Mouse (Mus musculus) spleen, adult 2 months (tissue): ENCODE results near the gene Lenep. TPM values are rescaled to one million over a fixed set of nuclear protein-coding genes. Genes with fewer than 3 reads are reported as not detected.

Experiments
- DNase-seq, 2 experiments: peaks; one replicate each; pipeline versions ENCODE4 v3.0.0 to v3.0.0-alpha.2; 2012 to 2021; ENCODE audit warnings: low spot score in 2 of 2, low read depth in 1 of 2
- H3K27ac ChIP-seq: fragments of 200-500 bp; 2 replicates; pipeline ENCODE4 v1.5.1; 2012; ENCODE audit warnings: low read length, inconsistent platforms; ENCODE audit not compliant: insufficient read depth
- H3K27me3 ChIP-seq: fragments of 200-500 bp; 2 replicates; pipeline ENCODE4 v1.6.1; 2012; ENCODE audit warnings: mild to moderate bottlenecking, moderate library complexity, low read length, inconsistent platforms; ENCODE audit not compliant: control insufficient read depth, insufficient read depth
- H3K36me3 ChIP-seq: fragments of 200-500 bp; 2 replicates; pipeline ENCODE4 v1.6.1; 2012; ENCODE audit warnings: mild to moderate bottlenecking, low read length, inconsistent platforms; ENCODE audit not compliant: control insufficient read depth, insufficient read depth
- H3K4me1 ChIP-seq: fragments of 200-500 bp; 2 replicates; pipeline ENCODE4 v1.6.1; 2011; ENCODE audit warnings: inconsistent platforms; ENCODE audit not compliant: control insufficient read depth, insufficient read depth, insufficient read length
- H3K4me3 ChIP-seq: fragments of 200-500 bp; 2 replicates; pipeline ENCODE4 v1.5.1; 2011; ENCODE audit warnings: mild to moderate bottlenecking, inconsistent platforms; ENCODE audit not compliant: insufficient read depth, insufficient read length; ENCODE audit errors: extremely low read depth
- CTCF ChIP-seq: fragments of 200-500 bp; IDR thresholded peaks from 2 replicates; pipeline ENCODE4 v1.5.1; 2011; ENCODE audit warnings: mild to moderate bottlenecking, inconsistent platforms; ENCODE audit not compliant: insufficient read depth, insufficient read length, insufficient replicate concordance; ENCODE audit errors: extremely low read depth
- POLR2A ChIP-seq: fragments of 200-500 bp; IDR thresholded peaks from 2 replicates; pipeline ENCODE4 v1.6.1; 2011; ENCODE audit warnings: low read depth, low read length, inconsistent platforms
- WGBS: fragments of 180-500 bp; shearing (Covaris S2); methylation state at CpG from one replicate; pipeline ENCODE4 v1.1.7; 2018; 5-methylcytosine and 5-hydroxymethylcytosine counted together
- polyA plus RNA-seq: library from polyadenylated mRNA; depleted of rRNA; stranded (reverse); fragments of >200 nt; gene quantifications from 2 replicates; pipeline ENCODE4 v1.2.3, GENCODE M21; 2012

Lenep gene
- polyA plus RNA-seq, 1 experiment: 1.5 TPM

DNA sequence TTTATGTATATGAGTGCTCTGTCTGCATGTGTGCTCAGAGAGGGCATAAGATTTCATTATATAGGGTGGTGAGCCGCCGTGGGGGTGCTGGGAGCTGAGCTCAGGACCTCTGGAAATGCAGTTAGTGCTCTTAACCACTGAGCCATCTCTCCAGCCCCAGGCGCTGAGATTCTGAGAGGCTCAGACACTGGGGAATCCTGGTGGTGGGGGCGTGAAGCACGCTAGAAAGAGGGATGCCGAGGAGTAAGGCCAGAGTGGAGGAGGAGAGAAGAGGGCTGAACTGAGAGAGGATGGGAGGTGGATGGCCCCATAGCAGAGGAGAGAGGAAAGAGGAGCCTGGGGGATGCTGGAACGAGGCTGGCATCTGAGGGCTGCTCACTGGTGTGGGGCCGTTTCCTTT, 38.0 kb downstream of the Lenep start:
- no peaks in the 10 kb centered on the region for H3K36me3 ChIP-seq
- TF ChIP-seq POLR2A (no peak), CTCF (no peak)

GRCm38 (mm10) chr3:89361675-89362074, 40.9 kb downstream of the Lenep start, which contains the start of gene Dcst2:
Dcst2 (plus strand) TSS chr3:89361975.
- no peak within 1 kb of the TSS for H3K4me3 ChIP-seq
- TF ChIP-seq POLR2A (no peak), CTCF (no peak)
- DNase-seq: no peak
- H3K27ac ChIP-seq: no peak within 1 kb of the TSS
- H3K4me1 ChIP-seq: peaks cover 3% of the 10 kb centered on the region; the same call in 1 of the 2 replicates
- 85% methylated on average over 7 of the region's 7 CpGs for WGBS
- no peaks in the 10 kb centered on the region for H3K36me3 ChIP-seq
- no peaks in the 10 kb centered on the region for H3K27me3 ChIP-seq

More for the DNA sequence above, 38.0 kb downstream of the Lenep start:
- Histone ChIP-seq H3K4me3 (no peak overlapping the region), H3K27me3 (no peaks in the 10 kb centered on the region), H3K4me1 (peaks cover 3% of the 10 kb centered on the region; the same call in 1 of the 2 replicates), H3K27ac (no peak overlapping the region)
- no peak for DNase-seq
- WGBS: 85% methylated on average over 8 of the region's 8 CpGs

DNA sequence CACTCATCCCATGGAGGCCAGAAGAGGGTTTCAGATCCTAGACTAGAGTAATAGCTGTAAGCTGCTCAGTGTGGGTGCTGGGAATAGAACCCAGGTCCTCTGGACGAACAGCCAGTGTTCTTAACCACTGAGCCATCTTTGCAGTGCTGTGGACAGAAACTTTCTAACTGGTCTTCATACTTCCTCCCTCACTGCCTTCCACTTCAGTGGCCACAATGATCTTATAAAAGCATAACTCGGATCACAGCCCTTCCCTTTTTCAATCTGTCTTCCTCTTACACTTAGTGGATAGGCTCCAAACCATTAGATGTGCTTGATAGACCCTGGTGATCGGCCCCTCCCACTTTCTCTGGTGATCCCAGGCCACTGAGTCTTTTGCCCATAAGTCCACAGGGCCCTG, 42.4 kb downstream of the Lenep start:
- H3K27ac ChIP-seq: no peak overlapping the region
- 20% methylated on average over 3 of the region's 3 CpGs for WGBS
- H3K36me3 ChIP-seq: no peaks in the 10 kb centered on the region
- no peaks in the 10 kb centered on the region for H3K27me3 ChIP-seq
- no peak overlapping the region for H3K4me3 ChIP-seq
- no peak for DNase-seq
- peaks cover 3% of the 10 kb centered on the region; the same call in 1 of the 2 replicates for H3K4me1 ChIP-seq
- TF ChIP-seq POLR2A (no peak), CTCF (no peak)

GRCm38 (mm10) chr3:89359630-89360029, 43.0 kb downstream of the Lenep start:
- no peak for DNase-seq
- H3K27me3 ChIP-seq: no peaks in the 10 kb centered on the region
- H3K36me3 ChIP-seq: no peaks in the 10 kb centered on the region
- H3K4me1 ChIP-seq: peaks cover 3% of the 10 kb centered on the region; the same call in 1 of the 2 replicates
- 84% methylated on average over 6 of the region's 6 CpGs for WGBS
- H3K4me3 ChIP-seq: no peak overlapping the region
- TF ChIP-seq POLR2A (no peak), CTCF (no peak)
- H3K27ac ChIP-seq: no peak overlapping the region

GRCm38 (mm10) chr3:89356029-89356428, 46.6 kb downstream of the Lenep start:
- no peak overlapping the region for H3K27ac ChIP-seq
- TF ChIP-seq POLR2A: no peak
- no peak for TF ChIP-seq CTCF
- no peak for DNase-seq
- H3K36me3 ChIP-seq: no peaks in the 10 kb centered on the region
- no peaks in the 10 kb centered on the region for H3K27me3 ChIP-seq
- WGBS: 75% methylated on average over 9 of the region's 9 CpGs
- H3K4me3 ChIP-seq: no peak overlapping the region
- peaks cover 3% of the 10 kb centered on the region; the same call in 1 of the 2 replicates for H3K4me1 ChIP-seq

GRCm38 (mm10) chr3:89355512-89355902, 47.1 kb downstream of the Lenep start:
- DNase-seq: no peak
- no peak overlapping the region for H3K4me3 ChIP-seq
- H3K36me3 ChIP-seq: no peaks in the 10 kb centered on the region
- no peak overlapping the region for H3K27ac ChIP-seq
- WGBS: 80% methylated on average over 6 of the region's 6 CpGs
- TF ChIP-seq CTCF (no peak), POLR2A (no peak)
- no peaks in the 10 kb centered on the region for H3K27me3 ChIP-seq
- peaks cover 3% of the 10 kb centered on the region; the same call in 1 of the 2 replicates for H3K4me1 ChIP-seq

DNA sequence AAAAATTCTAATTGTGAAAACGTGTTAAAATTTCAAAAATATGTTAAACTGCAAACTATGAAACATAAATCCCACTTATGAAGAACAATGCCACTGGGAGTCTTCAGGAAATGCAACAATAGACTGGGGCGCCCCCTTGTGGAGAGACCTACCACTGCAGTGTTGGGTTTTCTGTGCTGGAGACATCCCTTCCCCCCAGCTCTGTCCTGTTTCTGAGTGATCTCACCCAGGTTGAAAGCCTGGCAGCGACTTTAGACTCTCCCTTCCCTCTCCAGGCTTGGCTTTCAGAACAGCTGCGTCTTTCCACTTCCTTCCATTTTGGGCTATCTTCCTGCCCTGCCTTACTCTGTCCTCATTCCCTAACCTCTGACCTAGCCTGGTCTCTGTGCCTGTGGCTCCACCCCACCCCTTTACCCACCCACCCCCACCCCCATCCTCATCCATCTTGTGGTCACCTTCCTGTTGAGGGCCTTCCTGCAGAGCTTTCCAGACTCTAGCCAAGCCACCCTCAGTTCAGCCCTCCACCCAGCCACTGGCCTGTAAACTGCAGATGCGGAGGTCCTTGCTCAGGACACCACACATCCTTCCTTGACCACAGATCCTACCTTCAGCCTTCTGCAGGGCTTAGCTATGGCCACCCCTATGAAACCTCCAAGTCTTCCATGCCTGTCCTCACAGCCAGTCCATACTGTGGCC, 47.6 kb downstream of the Lenep start:
- peak; percentile 45 to 75 for DNase-seq
- TF ChIP-seq CTCF: peak; percentile 77; the same call in 1 of the 2 replicates
- TF ChIP-seq POLR2A: no peak
- H3K4me1 ChIP-seq: peaks cover 6% of the 10 kb centered on the region
- H3K27me3 ChIP-seq: no peaks in the 10 kb centered on the region
- no peak overlapping the region for H3K27ac ChIP-seq
- H3K4me3 ChIP-seq: no peak overlapping the region
- 19% methylated on average over 5 of the region's 5 CpGs for WGBS
- H3K36me3 ChIP-seq: no peaks in the 10 kb centered on the region
